Mouse (Mus musculus) bone marrow macrophage, adult 2 months (primary cell): ENCODE measurements around the gene Stat5a.

Experiments used
- CTCF ChIP-seq: IDR thresholded peaks from 2 replicates; pipeline ENCODE4 v1.5.1; 2012; ENCODE audit warnings: low read depth, mild to moderate bottlenecking, low read length, moderate library complexity
- POLR2A ChIP-seq: IDR thresholded peaks from 2 replicates; pipeline ENCODE4 v1.6.1; 2012; ENCODE audit warnings: mild to moderate bottlenecking, low read depth, low read length, borderline replicate concordance

DNA sequence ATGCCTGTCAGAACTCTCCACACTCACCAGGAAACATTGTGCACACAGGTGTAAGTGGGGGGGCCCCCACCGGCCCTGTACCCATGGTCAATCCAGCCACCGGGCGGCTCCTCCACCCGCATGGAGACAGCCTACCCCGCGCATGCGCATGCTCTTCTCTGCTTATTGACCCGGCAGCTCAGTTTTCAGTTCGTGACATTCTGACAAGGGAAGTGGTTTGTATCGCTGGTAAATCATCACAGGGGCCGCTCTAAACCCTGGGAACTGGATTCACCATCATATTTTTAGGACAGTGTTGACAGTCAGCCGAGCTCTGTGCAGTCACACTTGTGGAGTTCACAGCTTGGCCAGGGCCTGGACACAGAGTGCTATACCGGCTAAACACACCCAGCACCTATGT is 44.7 kb upstream of the Stat5a start:
- TF ChIP-seq CTCF (no peak), POLR2A (no peak)
